Mouse (Mus musculus): ENCODE data around the gene Capn12.
A peak's percentile ranks its signal among the peaks of the same experiment; 100 is the strongest.

The Capn12 gene

DNA sequence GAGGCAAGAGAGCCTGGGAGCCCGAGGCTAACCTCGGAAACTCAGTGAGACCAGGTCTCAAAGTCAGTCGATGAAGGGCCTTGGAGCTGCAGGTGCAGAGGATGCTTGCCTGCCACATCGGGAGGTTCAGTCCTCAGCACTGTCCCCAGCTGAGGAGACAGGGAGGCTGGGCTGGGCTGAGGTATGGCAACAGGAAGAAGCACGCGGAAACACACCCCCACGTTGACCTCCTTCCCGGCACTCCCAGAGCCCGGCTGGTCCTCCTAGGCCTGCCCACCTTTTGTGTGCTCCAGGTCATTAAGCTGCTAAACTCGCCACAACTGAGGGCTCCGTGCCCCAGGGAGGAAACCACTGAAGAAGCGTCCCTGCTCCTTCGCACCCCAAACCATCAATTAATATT is at the start of gene Capn12:
Gene Capn12 (plus strand): TSS at position 224 of the 400 bp plus-strand sequence.
- no peak for DNase-seq (ENCODE audit: low spot score in 2 of 2)

DNA sequence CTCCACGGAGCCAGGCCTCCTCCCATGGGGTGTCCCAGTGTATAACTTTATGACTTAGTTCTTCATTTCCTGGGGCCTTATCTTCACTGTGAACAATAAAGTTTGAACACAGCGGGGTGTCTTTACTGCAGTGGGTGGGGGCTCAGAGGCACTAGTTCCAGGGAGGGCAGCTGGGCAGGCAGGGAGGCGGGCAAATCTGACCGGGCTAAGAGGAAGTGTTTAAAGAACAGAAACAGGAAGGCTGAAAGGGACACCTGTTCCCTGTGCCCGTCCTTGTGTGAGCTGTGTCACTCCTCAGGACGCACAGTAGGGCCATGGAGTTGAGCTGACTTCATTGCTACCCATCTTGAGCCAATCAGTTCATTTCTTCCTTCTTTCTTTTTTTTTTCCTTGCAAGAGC is 49.1 kb upstream of the Capn12 start:
- DNase-seq (ENCODE audit: low spot score in 2 of 2) = no peak

DNA sequence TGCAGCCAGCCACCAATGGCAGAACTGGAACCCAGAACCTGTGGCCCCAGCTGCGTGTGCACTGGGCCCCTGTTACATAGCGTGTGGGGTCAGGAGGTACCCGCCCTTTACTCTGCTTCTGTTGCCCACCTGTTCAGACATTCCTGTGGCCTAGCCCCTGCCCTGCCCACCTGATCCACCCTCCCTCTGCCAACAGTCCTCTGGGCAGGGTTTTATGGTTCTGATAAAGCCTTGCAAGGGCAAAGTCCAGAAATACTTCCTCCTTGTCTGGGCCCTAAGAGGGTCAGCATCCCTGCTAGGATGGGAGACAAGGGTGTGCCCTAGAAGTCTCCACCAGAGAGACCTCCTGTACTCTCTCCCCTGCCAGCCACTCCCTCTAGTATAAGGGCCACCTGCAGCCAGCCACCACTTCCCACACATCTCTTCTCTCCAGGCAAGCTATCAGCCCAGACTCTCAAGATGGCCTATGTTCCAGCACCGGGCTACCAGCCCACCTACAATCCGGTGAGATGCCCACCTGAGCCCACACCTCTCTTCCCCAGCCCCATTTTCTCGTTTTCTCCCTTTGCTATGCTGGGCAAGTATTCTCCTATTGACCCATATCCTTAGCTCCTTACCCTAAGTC is 47.4 kb upstream of the Capn12 start, which contains the start of gene Lgals4:
Gene Lgals4 (plus strand): TSS at position 132 of the 625 bp plus-strand sequence.
- DNase-seq (ENCODE audit: low spot score in 2 of 2) = no peak

DNA sequence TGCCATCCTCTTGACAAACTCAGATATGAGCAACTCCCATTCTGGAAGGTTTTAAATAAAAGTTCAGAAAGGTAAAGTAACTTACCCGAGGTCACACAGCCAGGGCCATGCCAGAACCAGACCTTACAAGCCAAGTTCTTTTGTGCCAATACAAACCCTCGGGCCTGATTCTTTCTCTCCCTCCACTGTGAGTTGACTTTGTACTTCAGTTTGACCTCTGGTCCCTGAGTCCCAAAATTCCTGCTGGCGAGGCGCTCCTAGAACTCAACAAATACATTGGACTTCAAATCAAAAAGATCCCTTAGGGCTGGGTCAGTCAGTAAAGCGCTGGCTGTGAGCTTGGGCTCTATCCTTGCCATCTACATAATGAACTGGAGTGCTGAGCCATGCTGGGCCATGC is 44.3 kb upstream of the Capn12 start:
- no peak for DNase-seq (ENCODE audit: low spot score in 2 of 2)

DNA sequence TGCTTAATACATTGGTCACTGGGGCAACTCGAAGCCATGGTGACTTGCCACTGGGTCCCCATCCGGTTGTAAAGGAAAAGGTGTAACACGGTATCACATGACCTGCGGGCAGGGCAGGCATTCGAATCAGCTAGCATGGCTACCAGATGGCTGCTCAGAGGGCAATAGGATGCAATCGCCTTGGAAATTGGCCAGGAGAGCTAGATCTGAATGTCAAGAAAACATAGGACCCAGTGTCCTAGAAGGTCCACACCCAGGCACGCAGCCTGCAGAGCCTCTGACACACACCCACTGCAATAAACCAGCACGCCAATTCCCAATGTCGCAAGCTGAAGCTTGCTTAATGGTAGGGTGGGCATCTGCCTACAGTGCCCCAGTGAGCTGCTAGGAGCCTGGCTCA is 42.9 kb upstream of the Capn12 start:
- DNase-seq (ENCODE audit: low spot score in 2 of 2) = no peak

DNA sequence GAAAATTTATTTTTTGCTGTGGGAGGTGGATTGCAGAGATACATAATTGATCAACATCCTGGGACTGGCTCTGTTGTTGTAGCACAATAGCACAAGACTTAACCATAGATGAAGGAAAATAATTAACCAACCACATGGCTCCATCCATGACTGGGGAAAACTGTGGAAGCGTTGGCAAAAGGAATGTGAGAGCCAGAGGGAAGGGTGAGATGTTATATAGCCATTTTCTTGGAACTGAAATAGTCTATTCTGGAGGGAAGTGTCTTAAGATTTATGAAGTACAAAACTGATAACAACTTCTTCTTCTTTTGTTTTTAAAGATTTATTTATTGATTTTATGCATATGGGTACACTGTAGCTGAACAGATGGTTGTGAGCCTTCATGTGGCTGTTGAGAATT is 33.9 kb upstream of the Capn12 start:
- no peak for DNase-seq (ENCODE audit: low spot score in 2 of 2)

DNA sequence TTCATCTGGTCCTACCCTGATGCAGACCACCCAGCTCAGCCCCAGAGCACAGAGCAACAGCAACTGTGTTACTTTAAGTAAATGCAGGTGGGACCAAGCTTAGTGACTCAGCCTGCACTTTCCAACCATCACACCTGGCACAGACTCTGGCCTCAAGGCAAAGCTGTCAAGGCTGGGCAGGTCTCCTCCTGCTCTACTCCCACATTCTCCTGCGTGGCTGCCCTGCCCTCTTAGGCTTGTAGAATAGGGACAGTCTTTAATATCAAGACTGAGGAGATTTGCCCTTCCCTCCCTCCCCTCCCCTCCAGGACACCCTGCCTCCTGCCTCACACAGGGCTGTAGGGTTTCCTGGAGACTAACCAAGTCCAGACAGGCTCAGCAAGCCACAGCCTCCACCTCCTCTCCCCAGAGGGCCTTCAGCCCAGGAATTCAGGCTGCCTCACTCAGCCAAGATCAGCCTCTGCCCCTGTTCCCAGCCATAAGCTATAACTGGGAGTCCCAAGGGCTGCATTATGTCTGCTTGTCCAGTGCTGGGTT is 31.5 kb upstream of the Capn12 start:
- DNase-seq (ENCODE audit: low spot score in 2 of 2) = no peak

DNA sequence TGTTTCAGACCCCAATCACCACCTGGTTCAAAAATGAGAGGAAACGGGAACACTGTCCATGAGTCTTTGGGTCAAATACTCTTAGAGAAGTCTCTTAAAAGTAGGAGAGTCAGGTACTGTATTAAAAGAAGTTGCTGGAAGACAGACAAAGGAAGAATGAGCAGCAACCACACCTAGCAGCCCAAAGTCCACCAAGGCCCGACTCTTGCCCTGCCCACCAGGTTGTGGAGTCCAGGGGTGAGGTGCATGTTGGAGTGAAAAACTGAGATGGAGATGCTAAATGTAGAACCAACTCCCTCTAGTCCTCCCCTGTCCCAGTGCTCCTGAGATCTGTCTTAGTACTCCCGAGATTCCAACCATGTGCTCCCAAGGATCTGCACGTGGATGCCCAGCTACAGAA is 30.6 kb upstream of the Capn12 start:
- no peak for DNase-seq (ENCODE audit: low spot score in 2 of 2)

DNA sequence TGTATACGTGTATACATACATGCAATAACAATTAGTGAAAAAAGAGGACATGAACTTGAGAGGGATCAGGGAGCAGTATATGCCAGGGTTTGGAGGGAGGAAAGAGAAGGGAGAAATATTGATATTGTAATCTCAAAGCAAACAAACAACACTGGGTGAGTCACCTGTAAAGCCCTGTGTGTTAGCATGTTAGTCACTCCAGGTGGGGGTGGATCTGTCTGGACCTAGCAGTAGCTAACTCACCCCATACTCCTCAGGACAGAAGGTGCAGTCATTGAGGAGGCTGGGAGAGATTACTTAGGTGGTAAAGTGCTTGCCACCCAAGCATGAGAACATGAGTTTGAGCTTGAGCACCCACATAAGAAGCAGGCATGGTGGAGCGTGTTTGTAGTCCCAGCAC is 21.3 kb upstream of the Capn12 start:
- no peak for DNase-seq (ENCODE audit: low spot score in 2 of 2)

DNA sequence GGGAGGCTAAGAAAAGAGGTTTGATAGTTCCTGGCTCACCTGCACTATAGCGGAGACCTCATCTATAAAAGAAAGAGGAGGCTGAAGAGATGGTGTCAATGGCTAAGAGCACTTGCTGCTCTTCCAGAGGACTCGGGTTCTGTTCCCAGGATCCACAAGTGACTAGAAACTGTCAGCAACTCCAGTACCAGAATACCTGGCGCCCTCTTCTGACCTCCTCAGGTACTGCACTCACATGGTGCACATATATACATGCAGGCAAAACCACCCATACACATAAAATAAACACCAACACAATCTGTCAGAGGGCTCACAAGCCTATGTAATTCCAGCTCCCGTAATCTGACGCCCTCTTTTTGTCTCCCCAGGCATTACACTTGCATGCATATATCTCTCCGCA is 20.3 kb upstream of the Capn12 start:
- DNase-seq (ENCODE audit: low spot score in 2 of 2) = no peak

DNA sequence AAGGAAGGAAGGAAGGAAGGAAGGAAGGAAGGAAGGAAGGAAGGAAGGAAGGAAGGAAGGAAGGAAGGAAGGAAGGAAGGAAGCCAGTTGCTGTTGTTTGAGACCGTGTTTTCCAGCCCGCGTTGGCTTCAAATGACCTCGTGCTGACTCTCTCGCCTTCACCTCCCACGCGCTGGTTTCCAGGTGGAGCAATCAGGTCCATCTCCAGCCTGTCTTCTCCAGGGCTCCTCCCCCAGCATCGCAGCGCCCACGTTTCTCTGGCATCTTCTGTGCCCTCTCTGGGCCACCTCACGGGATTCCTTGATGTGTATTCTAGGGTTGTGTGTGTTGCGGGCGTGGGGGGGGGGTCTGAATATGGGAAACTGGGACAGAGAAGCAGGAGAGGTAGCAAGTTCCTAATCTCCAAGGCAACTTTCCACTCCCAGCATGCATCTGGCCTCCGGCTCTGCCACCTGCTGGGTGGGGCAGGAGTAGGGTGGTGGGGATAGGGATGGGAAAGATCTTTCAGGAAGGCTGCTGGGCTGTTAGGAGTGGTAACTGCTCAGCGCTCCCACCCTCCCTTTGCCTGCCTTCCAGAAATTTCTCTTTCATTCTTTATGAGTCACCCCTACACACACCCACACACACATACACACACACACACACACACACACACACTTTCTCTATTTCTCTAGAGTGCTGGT is 18.3 kb upstream of the Capn12 start:
- peak; percentile 35 to 62 for DNase-seq (ENCODE audit: low spot score in 2 of 2)

DNA sequence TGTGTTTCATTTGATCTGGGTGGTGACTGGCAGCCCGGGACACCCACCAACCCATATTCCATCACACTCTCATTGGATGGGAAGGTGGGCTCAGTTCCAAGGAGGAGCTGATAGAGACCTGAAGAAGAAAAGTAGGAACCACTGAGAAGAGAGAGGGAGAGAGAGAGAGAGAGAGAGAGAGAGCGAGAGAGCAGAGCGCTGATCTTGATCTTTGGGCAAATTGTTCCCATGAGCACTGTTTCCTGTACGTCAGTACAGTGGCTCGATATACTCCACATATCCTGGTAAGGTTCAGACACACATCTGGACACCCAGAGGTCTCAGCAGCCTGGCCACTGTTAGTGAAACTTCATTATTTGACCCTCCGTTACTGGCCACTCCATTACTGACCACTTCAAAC is 17.7 kb upstream of the Capn12 start, which contains the start of gene Lgals7:
Gene Lgals7 (plus strand): TSS at position 314 of the 400 bp plus-strand sequence.
- no peak for DNase-seq (ENCODE audit: low spot score in 2 of 2)

DNA sequence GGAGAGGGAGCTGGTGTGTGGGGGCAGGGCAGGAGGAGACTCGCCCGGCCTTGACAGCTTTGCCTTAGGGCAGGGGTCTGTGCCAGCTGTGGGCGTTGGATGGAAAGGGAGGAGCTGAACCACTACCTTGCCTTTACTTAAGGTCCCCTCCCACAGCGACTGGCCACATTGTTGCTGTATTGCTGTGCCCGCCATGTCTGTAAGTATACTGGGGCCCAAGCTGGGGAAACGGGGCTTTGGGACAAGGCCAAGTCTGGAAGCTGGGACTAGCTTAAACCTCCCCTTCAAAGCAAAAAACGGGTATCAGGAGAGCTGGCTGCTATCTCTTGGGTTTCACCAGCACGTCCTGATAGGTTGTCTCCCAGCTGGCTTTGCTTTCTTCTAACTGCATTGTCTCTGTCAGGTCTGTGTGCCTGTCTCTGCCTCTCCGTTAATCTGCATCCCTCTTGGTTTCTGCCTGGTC is 16.9 kb upstream of the Capn12 start:
- DNase-seq (ENCODE audit: low spot score in 2 of 2) = peak in 1 of 2 experiments; percentile 18

DNA sequence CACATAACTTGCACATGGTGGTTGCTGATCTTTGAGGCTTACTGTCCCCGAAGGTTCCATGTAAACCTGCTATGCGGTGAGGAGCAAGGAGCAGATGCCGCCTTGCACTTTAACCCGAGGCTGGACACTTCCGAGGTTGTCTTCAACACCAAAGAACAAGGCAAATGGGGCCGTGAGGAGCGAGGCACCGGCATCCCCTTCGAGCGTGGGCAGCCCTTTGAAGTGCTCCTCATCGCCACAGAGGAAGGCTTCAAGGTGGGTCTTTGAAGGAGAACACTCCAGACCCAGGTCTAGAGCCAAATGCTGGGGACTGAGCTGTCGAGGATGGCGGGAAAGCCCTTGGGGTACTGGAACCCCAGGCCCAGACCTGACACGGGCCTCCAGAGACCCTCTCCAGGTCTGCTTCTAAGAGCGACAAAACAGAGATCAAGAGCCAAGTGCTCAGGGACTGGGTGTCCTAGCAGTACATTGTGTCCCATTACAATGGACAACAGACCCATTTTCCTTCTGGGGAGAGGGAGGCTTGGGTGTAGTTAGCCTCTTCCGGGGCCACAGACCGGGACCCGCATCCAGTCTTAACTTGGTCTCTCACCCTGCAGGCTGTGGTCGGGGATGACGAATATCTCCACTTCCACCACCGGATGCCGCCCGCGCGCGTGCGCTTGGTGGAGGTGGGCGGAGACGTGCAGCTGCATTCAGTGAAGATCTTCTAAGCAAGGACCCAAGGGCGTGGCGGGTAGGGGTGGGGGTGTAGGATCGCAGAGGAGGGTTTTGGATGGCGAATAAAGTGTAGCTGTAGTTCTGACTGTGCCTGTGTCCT is 15.5 kb upstream of the Capn12 start:
- DNase-seq (ENCODE audit: low spot score in 2 of 2) = peak; percentile 85 to 89

DNA sequence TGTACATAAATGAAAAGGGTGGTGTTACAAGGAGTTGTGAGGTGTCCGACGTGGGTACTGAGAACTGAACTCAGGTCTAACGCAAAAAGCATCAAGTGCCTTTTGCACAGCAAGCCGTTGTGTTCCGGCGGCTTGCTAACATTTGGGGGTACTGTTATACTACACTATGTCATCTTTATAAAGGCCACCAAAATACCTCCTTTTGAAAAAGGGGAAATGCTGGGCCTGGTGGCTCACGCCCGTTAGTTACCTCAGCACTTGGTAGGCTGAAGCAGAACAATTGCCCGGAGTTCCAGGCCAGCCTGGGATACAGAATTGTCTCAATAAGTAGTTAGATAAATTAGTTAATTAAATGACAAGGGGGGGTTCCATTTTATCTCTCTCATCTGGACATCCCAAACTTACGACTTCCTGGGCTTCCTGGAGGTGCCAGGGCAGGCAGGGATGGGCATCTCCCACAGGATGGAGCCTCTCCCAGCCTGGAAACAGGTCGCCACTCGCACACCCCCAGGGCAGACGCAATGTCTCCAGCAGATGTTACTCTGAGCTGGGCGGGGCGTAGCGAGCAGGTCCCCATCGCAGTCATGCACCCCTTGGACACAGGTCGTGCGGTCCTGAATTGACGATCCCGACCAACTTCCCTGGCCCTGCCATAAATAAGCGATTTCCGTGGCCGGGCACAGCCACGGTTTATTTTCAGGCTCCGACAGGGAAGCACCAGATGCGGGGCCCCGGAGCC is 14.3 kb upstream of the Capn12 start:
- DNase-seq (ENCODE audit: low spot score in 2 of 2) = no peak

DNA sequence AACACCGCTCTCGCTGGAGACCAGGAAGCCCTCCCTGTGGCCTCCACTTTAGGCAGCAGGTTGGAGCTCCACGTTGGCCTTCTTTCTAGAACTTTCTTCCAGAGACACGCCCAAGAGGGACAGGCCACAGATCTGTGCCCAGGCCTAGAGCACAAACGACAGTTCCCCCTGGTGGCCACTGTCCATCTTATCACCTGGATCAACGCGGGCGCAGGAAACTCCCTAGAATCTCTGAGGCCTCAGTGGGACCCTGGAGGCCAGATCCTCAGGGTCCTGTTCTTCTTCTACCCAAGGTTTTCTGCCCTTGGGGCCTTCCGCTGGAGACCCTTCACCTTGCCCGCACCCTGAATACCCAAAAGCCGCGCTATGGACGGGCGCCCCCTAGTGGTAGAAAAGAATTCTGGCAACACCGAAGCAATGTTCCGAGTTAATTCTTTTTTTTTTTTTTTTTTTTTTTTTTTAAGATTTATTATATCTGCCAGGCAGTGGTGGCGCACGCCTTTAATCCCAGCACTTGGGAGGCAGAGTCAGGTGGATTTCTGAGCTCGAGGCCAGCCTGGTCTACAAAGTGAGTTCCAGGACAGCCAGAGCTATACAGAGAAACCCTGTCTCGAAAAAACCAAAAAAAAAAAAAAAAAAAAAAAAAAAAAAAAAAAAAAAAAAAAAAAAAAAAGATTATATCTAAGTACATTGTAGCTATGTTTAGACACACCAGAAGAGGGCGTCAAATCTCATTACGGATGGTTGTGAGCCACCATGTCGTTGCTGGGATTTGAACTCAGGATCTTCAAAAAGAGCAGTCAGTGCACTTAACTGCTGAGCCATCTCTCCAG is 13.5 kb upstream of the Capn12 start:
- DNase-seq (ENCODE audit: low spot score in 2 of 2) = peak; percentile 57 to 67

DNA sequence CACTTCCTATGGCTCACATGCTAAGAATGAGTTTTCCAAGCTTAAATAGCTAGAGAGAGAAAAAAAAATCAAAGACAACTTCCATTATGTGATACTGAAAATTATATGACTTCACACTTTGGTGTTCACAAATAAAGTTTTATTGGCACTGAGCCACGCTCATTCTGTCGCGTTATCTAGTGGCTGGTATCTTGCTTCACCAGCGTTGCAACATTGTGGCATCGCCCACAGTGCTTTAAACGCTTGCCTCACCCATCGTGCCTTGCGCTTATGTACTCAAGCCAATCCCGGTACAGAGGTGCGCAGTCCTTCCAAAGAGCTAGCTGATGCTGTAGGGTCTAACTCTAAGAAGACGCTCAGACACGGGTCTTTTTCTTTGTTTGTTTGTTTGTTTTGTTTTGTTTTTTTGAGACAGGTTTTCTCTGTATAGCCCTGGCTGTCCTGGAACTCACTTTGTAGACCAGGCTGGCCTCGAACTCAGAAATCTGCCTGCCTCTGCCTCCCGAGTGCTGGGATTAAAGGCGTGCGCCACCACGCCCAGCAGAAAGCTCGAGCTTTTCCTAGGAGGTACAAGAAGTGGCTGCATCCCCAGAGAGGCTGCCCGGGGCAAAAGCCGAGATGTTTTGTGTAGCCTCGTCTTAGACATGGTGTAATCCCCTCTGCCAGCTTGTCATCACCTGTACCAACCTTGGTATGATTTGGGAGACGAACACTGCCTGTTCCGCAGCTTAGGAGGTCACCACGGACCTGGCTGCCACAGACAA is 10.1 kb upstream of the Capn12 start:
- no peak for DNase-seq (ENCODE audit: low spot score in 2 of 2)

DNA sequence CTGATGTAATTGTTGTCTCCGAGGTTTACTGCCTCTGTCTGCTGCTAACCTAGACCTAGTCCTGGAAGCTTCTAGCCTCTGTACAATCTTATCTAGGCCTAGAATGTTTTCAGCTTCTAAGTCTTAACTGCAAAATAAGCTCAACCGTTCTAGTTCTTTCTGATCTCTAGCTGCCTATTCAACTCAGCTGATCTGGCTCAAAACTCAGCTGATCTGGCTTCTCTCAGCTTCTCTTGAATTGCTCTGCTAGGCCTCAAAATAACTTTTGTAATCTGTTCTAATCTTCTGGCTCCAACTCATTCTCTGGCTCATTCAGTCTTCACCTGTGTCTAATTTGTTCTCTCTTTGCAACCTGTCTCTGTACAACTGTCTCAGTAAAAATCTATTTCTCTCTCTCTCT is 6.7 kb upstream of the Capn12 start:
- no peak for DNase-seq (ENCODE audit: low spot score in 2 of 2)

DNA sequence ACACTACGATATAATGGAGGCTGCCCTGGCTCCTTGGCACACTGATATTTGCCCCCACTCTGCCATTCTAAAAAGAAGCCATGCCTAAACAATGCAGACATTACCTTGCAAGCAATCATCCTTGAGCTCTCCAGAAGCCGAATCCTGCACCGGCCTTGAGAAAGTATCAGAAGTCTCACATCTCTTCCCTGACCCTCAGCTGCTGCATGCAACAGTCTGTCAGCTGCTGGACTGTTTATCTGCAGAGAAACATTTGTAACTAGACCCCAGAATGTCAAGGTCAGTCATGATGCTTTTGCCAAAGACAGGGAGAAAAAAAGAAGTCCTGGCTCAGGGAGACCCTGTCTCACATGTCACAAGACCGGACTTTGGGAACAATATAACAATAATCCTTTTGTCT is 5.1 kb upstream of the Capn12 start:
- DNase-seq (ENCODE audit: low spot score in 2 of 2) = no peak

DNA sequence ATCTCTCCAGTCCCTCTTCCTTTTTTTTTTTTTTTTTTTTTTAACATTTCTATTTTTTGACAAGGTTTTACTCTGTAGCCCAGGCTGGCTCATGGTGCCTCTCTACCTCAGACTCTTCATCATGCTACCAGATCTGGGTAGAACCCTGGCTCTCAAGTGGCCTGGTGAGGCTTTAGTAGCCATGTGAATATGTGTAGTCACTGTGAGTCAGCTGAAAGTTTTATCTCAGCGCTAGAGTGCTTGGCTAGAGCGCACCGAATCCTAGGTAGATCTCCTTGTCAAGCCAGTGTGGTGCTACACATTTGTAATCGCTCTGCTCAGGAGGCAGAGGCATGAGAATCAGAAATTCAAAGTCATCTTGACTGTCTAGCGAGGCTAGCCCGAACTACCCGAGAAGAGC is 4.1 kb upstream of the Capn12 start:
- DNase-seq (ENCODE audit: low spot score in 2 of 2) = no peak

Data from frontal cortex, postnatal 36 days (tissue).